Mouse (Mus musculus) central nervous system, embryonic 18 days (tissue): Measurements from ENCODE around the gene Ube2e3. TPM values are rescaled to one million over a fixed set of nuclear protein-coding genes. Genes with fewer than 3 reads are reported as not detected.

Experiments
- polyA plus RNA-seq: library from polyadenylated mRNA; depleted of rRNA; stranded (reverse); fragments of >200 nt; gene quantifications from 2 replicates; pipeline ENCODE4 v1.2.3, GENCODE M21; 2012; rRNA removed

Gene Ube2e3
- 144 and 151 TPM in 2 replicates for polyA plus RNA-seq

DNA sequence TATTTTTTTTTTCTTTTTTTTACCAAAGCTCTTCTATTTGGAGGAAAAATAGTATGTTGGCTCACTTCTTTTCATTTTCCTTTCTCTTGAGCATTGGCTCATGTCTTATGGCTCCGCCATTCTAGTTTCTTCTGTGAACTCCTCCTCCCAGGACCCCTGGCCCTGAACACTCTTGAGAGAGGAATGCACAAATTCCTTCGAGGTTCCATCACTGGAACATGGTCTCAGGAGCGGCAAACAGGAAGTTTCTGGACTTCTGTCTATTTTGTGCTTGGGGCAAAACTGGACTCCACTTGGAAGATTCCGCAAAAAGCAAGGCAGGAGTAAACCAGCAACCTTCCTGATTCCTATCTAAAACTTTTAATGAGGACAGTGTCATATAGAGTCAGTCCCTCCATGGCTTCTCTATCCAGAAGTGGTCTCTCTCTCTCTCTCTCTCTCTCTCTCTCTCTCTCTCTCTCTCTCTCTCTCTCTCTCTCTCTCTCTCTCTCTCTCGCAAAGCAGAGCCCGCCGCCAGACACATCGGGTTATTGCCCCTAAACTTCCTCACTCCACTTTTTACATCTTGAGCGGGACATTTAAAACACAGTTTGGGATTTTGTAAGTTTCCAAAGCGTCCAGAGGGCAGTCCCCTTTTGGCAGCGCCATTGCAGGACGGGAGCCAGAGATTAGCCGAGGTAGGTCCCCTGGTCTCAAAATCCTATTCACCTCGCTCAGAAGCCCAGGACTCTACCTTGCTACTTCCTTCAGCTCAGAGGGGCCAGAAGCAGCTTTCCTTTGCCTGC is at the start of gene Ube2e3:
Ube2e3 (plus strand) TSS at position 399 of the 785 bp plus-strand sequence.

